8 mouse cellular contexts compared by ENCODE assay signal in genomic region chr8:11008379-11008775, GRCm38 (mm10). TPM values are rescaled to one million over a fixed set of nuclear protein-coding genes. Genes with fewer than 3 reads are reported as not detected.
DNase-seq lines count a peak whose midpoint lies in the region; ATAC-seq lines count a peak whose summit lies in the region.

Gene Irs2, minus strand, starts transcription at chr8:11008458.

- under 1% methylated on average over 60 of the region's 64 CpGs for WGBS in kidney, embryonic 15.5 days
- under 1% methylated on average over 55 of the region's 64 CpGs for WGBS in neural tube, embryonic 13.5 days

- peak; percentile 2; the same call in 1 of the 2 replicates for ATAC-seq in kidney, embryonic 15.5 days (replicated peaks; ENCODE audit: low FRiP score)
- peak; percentile 12 for ATAC-seq in neural tube, embryonic 13.5 days (ENCODE audit: low read depth)

- H3K36me3 ChIP-seq in kidney, embryonic 15.5 days, result 0 out of 2 replicates have a peak, but pooled peaks cover 13% of the 10 kb centered on the region
- H3K36me3 ChIP-seq in neural tube, embryonic 13.5 days, result no peaks in the 10 kb centered on the region

- H3K27ac ChIP-seq in kidney, embryonic 15.5 days, result peak within 1 kb of the TSS; percentile 98
- peak within 1 kb of the TSS; percentile 99 for H3K27ac ChIP-seq in neural tube, embryonic 13.5 days (replicated peaks)

- H3K4me1 ChIP-seq in kidney, embryonic 15.5 days, result peaks cover 67% of the 10 kb centered on the region
- peaks cover 61% of the 10 kb centered on the region for H3K4me1 ChIP-seq in neural tube, embryonic 13.5 days (replicated peaks)

- H3K9ac ChIP-seq in kidney, embryonic 15.5 days, result peak within 1 kb of the TSS; percentile 82
- H3K9ac ChIP-seq in neural tube, embryonic 13.5 days, result peak within 1 kb of the TSS; percentile 92

- DNase-seq in kidney, postnatal 14 days, result no peak
- no peak for DNase-seq in adrenal gland, postnatal 14 days
- no peak for DNase-seq in gonadal fat pad, adult 2 months (ENCODE audit: low read depth)
- DNase-seq in left cerebral cortex, adult 8-10 months (ENCODE audit: low spot score in 2 of 2), result no peak
- no peak for DNase-seq in embryo, embryonic 9.5 days (ENCODE audit: extremely low spot score)
- DNase-seq in thymus, postnatal 14 days, result no peak

- no peaks in the 10 kb centered on the region for H3K9me3 ChIP-seq in kidney, embryonic 15.5 days (replicated peaks)
- H3K9me3 ChIP-seq in neural tube, embryonic 13.5 days, result no peaks in the 10 kb centered on the region

- peak within 1 kb of the TSS; percentile 93 for H3K4me2 ChIP-seq in kidney, embryonic 15.5 days
- peak within 1 kb of the TSS; percentile 77 for H3K4me2 ChIP-seq in neural tube, embryonic 13.5 days

- peak within 1 kb of the TSS; percentile 83 for H3K4me3 ChIP-seq in kidney, embryonic 15.5 days (replicated peaks)
- peak within 1 kb of the TSS; percentile 79 for H3K4me3 ChIP-seq in neural tube, embryonic 13.5 days

- peaks cover 4% of the 10 kb centered on the region; the same call in 1 of the 2 replicates for H3K27me3 ChIP-seq in kidney, embryonic 15.5 days
- no peaks in the 10 kb centered on the region for H3K27me3 ChIP-seq in neural tube, embryonic 13.5 days

RNA-seq across cellular contexts. Expression of gene Irs2, which starts in this region (rescaled TPM):
- 5.6 and 5.7 TPM in 2 replicates for polyA plus RNA-seq in kidney, embryonic 15.5 days (2015; fragmentation: Nextera tagmentation; extraction: Ambion mirVana)
- 28.2 and 49.7 TPM in 2 replicates for total RNA-seq in adrenal gland, postnatal 14 days (2021)
- polyA plus RNA-seq in gonadal fat pad, adult 2 months (2012; rRNA removed), result 12.9 and 20.0 TPM in 2 replicates
- 10 to 100 TPM; 39.4 to 46.7 (median 43.6) TPM for total RNA-seq in left cerebral cortex, adult 8-10 months (2022)
- polyA plus RNA-seq in neural tube, embryonic 13.5 days (2015; fragmentation: Nextera tagmentation; extraction: Ambion mirVana), result 5.6 and 6.6 TPM in 2 replicates
